Mouse (Mus musculus): Measurements from ENCODE around the gene Tipin.
"Not testable (repeated sequence)": the region's sequence is repeated elsewhere in the genome, so short reads cannot be mapped to it uniquely, and the experiment has no call there.

Gene Tipin

GRCm38 (mm10) chr9:64268836-64269235 is 12.5 kb upstream of the Tipin start:
- in situ Hi-C loops (cut with MboI, MseI) = not testable (repeated sequence)

- in situ Hi-C loops (cut with MboI, MseI) = no loop called here
Observed at GRCm38 (mm10) chr9:64271249-64271648, 10.1 kb upstream of the Tipin start.

GRCm38 (mm10) chr9:64272611-64273010 is 8.8 kb upstream of the Tipin start:
- in situ Hi-C loops (cut with MboI, MseI) = no loop called here

- in situ Hi-C loops (cut with MboI, MseI) = no loop called here
Observed at GRCm38 (mm10) chr9:64273757-64274156, 7.6 kb upstream of the Tipin start.

GRCm38 (mm10) chr9:64274291-64274690 is 7.1 kb upstream of the Tipin start:
- in situ Hi-C loops (cut with MboI, MseI) = no loop called here

- in situ Hi-C loops (cut with MboI, MseI) = no loop called here
Observed at GRCm38 (mm10) chr9:64274919-64275318, 6.5 kb upstream of the Tipin start.

GRCm38 (mm10) chr9:64277706-64278105 is 3.7 kb upstream of the Tipin start:
- in situ Hi-C loops (cut with MboI, MseI) = no loop called here

GRCm38 (mm10) chr9:64278665-64279310 is 2.6 kb upstream of the Tipin start:
- in situ Hi-C loops (cut with MboI, MseI) = no loop called here

GRCm38 (mm10) chr9:64281781-64282178 is 399 bp downstream of the Tipin start:
- in situ Hi-C loops (cut with MboI, MseI) = loop anchor here (5.0 kb wide), 1 partner anchor 109 kb away; the partner anchor contains the start of genes Rpl4 and Zwilch

GRCm38 (mm10) chr9:64282404-64282987 is 1.1 kb downstream of the Tipin start:
- in situ Hi-C loops (cut with MboI, MseI) = loop anchor here (5.0 kb wide), 1 partner anchor 110 kb away; the partner anchor contains the start of genes Rpl4 and Zwilch

- in situ Hi-C loops (cut with MboI, MseI) = not testable (repeated sequence)
Observed at GRCm38 (mm10) chr9:64303086-64303485, 21.7 kb downstream of the Tipin start.

- in situ Hi-C loops (cut with MboI, MseI) = no loop called here
Observed at GRCm38 (mm10) chr9:64306476-64307312, 25.3 kb downstream of the Tipin start.

- in situ Hi-C loops (cut with MboI, MseI) = no loop called here
Observed at GRCm38 (mm10) chr9:64310996-64311785, 29.8 kb downstream of the Tipin start.

GRCm38 (mm10) chr9:64312128-64312527 is 30.7 kb downstream of the Tipin start:
- in situ Hi-C loops (cut with MboI, MseI) = no loop called here

- in situ Hi-C loops (cut with MboI, MseI) = no loop called here
Observed at GRCm38 (mm10) chr9:64314696-64315095, 33.3 kb downstream of the Tipin start.

- in situ Hi-C loops (cut with MboI, MseI) = no loop called here
Observed at GRCm38 (mm10) chr9:64316986-64317385, 35.6 kb downstream of the Tipin start.

GRCm38 (mm10) chr9:64323976-64324375 is 42.6 kb downstream of the Tipin start:
- in situ Hi-C loops (cut with MboI, MseI) = no loop called here

GRCm38 (mm10) chr9:64335825-64336224 is 54.4 kb downstream of the Tipin start:
- in situ Hi-C loops (cut with MboI, MseI) = no loop called here

GRCm38 (mm10) chr9:64339361-64339760 is 58.0 kb downstream of the Tipin start:
- in situ Hi-C loops (cut with MboI, MseI) = no loop called here

- in situ Hi-C loops (cut with MboI, MseI) = no loop called here
Observed at GRCm38 (mm10) chr9:64340351-64341253, 59.2 kb downstream of the Tipin start.

- in situ Hi-C loops (cut with MboI, MseI) = no loop called here
Observed at GRCm38 (mm10) chr9:64341254-64341566, 59.8 kb downstream of the Tipin start, which contains the start of gene Dis3l. TSS of gene Dis3l (minus strand) at chr9:64341288.

All from regulatory T cell (primary cell).